Mouse (Mus musculus): ENCODE measurements around the gene Hnf4a. TPM values are rescaled to one million over a fixed set of nuclear protein-coding genes. Genes with fewer than 3 reads are reported as not detected.

The Hnf4a gene
- polyA plus RNA-seq, 1 experiment from 2014 or later = 0.77 TPM

- H3K9ac ChIP-seq (ENCODE audit: low read length) = no peak overlapping the region
- no peak overlapping the region for H3K4me2 ChIP-seq (ENCODE audit: low read depth, low read length)
- 66% methylated on average over 8 of the region's 8 CpGs for WGBS
- ATAC-seq (replicated peaks; ENCODE audit: extremely low read depth, insufficient read depth, low FRiP score) = no peak
- H3K27me3 ChIP-seq (ENCODE audit: control insufficient read depth, insufficient read depth, low read length) = peaks cover 2% of the 10 kb centered on the region
- H3K36me3 ChIP-seq (ENCODE audit: control insufficient read depth, insufficient read depth) = no peaks in the 10 kb centered on the region
- H3K4me1 ChIP-seq (ENCODE audit: control insufficient read depth, insufficient read depth, low read length) = no peaks in the 10 kb centered on the region
- no peak overlapping the region for H3K4me3 ChIP-seq (ENCODE audit: low read length)
- H3K27ac ChIP-seq (ENCODE audit: low read length) = no peak overlapping the region
- H3K9me3 ChIP-seq (replicated peaks; ENCODE audit: control insufficient read depth, low read length) = no peaks in the 10 kb centered on the region
These were observed 45.9 kb downstream of the Hnf4a start for GRCm38 (mm10) chr2:163552518-163552929.

GRCm38 (mm10) chr2:163554425-163554982 lies 47.9 kb downstream of the Hnf4a start:
- H3K9me3 ChIP-seq (replicated peaks; ENCODE audit: control insufficient read depth, low read length) = no peaks in the 10 kb centered on the region
- peaks cover 6% of the 10 kb centered on the region for H3K27me3 ChIP-seq (ENCODE audit: control insufficient read depth, insufficient read depth, low read length)
- H3K4me2 ChIP-seq (ENCODE audit: low read depth, low read length) = no peak overlapping the region
- H3K36me3 ChIP-seq (ENCODE audit: control insufficient read depth, insufficient read depth) = no peaks in the 10 kb centered on the region
- no peak for ATAC-seq (replicated peaks; ENCODE audit: extremely low read depth, insufficient read depth, low FRiP score)
- no peaks in the 10 kb centered on the region for H3K4me1 ChIP-seq (ENCODE audit: control insufficient read depth, insufficient read depth, low read length)
- no peak overlapping the region for H3K27ac ChIP-seq (ENCODE audit: low read length)
- no peak overlapping the region for H3K9ac ChIP-seq (ENCODE audit: low read length)
- no peak overlapping the region for H3K4me3 ChIP-seq (ENCODE audit: low read length)
- 70% methylated on average over 4 of the region's 4 CpGs for WGBS

GRCm38 (mm10) chr2:163554996-163555395 lies 48.4 kb downstream of the Hnf4a start:
- Histone ChIP-seq H3K4me3 (ENCODE audit: low read length) (no peak overlapping the region), H3K36me3 (ENCODE audit: control insufficient read depth, insufficient read depth) (no peaks in the 10 kb centered on the region), H3K4me1 (ENCODE audit: control insufficient read depth, insufficient read depth, low read length) (no peaks in the 10 kb centered on the region), H3K9ac (ENCODE audit: low read length) (no peak overlapping the region), H3K9me3 (replicated peaks; ENCODE audit: control insufficient read depth, low read length) (no peaks in the 10 kb centered on the region), H3K4me2 (ENCODE audit: low read depth, low read length) (no peak overlapping the region), H3K27ac (ENCODE audit: low read length) (no peak overlapping the region), H3K27me3 (ENCODE audit: control insufficient read depth, insufficient read depth, low read length) (peaks cover 6% of the 10 kb centered on the region)
- 54% methylated on average over 6 of the region's 6 CpGs for WGBS
- no peak for ATAC-seq (replicated peaks; ENCODE audit: extremely low read depth, insufficient read depth, low FRiP score)

GRCm38 (mm10) chr2:163555417-163555816 lies 48.8 kb downstream of the Hnf4a start:
- H3K4me2 ChIP-seq (ENCODE audit: low read depth, low read length) = no peak overlapping the region
- no peak overlapping the region for H3K9ac ChIP-seq (ENCODE audit: low read length)
- H3K36me3 ChIP-seq (ENCODE audit: control insufficient read depth, insufficient read depth) = no peaks in the 10 kb centered on the region
- WGBS = 17% methylated on average over 13 of the region's 13 CpGs
- no peak for ATAC-seq (replicated peaks; ENCODE audit: extremely low read depth, insufficient read depth, low FRiP score)
- no peaks in the 10 kb centered on the region for H3K9me3 ChIP-seq (replicated peaks; ENCODE audit: control insufficient read depth, low read length)
- no peaks in the 10 kb centered on the region for H3K4me1 ChIP-seq (ENCODE audit: control insufficient read depth, insufficient read depth, low read length)
- peaks cover 10% of the 10 kb centered on the region for H3K27me3 ChIP-seq (ENCODE audit: control insufficient read depth, insufficient read depth, low read length)
- no peak overlapping the region for H3K4me3 ChIP-seq (ENCODE audit: low read length)
- no peak overlapping the region for H3K27ac ChIP-seq (ENCODE audit: low read length)

- H3K4me2 ChIP-seq (ENCODE audit: low read depth, low read length) = no peak overlapping the region
- no peak overlapping the region for H3K9ac ChIP-seq (ENCODE audit: low read length)
- H3K36me3 ChIP-seq (ENCODE audit: control insufficient read depth, insufficient read depth) = no peaks in the 10 kb centered on the region
- no peak for ATAC-seq (replicated peaks; ENCODE audit: extremely low read depth, insufficient read depth, low FRiP score)
- H3K9me3 ChIP-seq (replicated peaks; ENCODE audit: control insufficient read depth, low read length) = no peaks in the 10 kb centered on the region
- H3K27me3 ChIP-seq (ENCODE audit: control insufficient read depth, insufficient read depth, low read length) = peaks cover 13% of the 10 kb centered on the region
- H3K4me1 ChIP-seq (ENCODE audit: control insufficient read depth, insufficient read depth, low read length) = no peaks in the 10 kb centered on the region
- no peak overlapping the region for H3K27ac ChIP-seq (ENCODE audit: low read length)
- 55% methylated on average over 1 of the region's 1 CpGs for WGBS
- no peak overlapping the region for H3K4me3 ChIP-seq (ENCODE audit: low read length)
These were observed 51.9 kb downstream of the Hnf4a start for GRCm38 (mm10) chr2:163558548-163558947.

- H3K27me3 ChIP-seq (ENCODE audit: control insufficient read depth, insufficient read depth, low read length) = peaks cover 13% of the 10 kb centered on the region
- H3K27ac ChIP-seq (ENCODE audit: low read length) = no peak overlapping the region
- no peak overlapping the region for H3K9ac ChIP-seq (ENCODE audit: low read length)
- WGBS = 22% methylated on average over 5 of the region's 5 CpGs
- H3K4me3 ChIP-seq (ENCODE audit: low read length) = no peak overlapping the region
- no peak for ATAC-seq (replicated peaks; ENCODE audit: extremely low read depth, insufficient read depth, low FRiP score)
- H3K9me3 ChIP-seq (replicated peaks; ENCODE audit: control insufficient read depth, low read length) = no peaks in the 10 kb centered on the region
- H3K36me3 ChIP-seq (ENCODE audit: control insufficient read depth, insufficient read depth) = no peaks in the 10 kb centered on the region
- H3K4me1 ChIP-seq (ENCODE audit: control insufficient read depth, insufficient read depth, low read length) = no peaks in the 10 kb centered on the region
- no peak overlapping the region for H3K4me2 ChIP-seq (ENCODE audit: low read depth, low read length)
These were observed 52.6 kb downstream of the Hnf4a start for GRCm38 (mm10) chr2:163559236-163559635.

GRCm38 (mm10) chr2:163560247-163560646 lies 53.6 kb downstream of the Hnf4a start:
- Histone ChIP-seq H3K4me1 (ENCODE audit: control insufficient read depth, insufficient read depth, low read length) (no peaks in the 10 kb centered on the region), H3K27ac (ENCODE audit: low read length) (no peak overlapping the region), H3K27me3 (ENCODE audit: control insufficient read depth, insufficient read depth, low read length) (peaks cover 19% of the 10 kb centered on the region), H3K36me3 (ENCODE audit: control insufficient read depth, insufficient read depth) (no peaks in the 10 kb centered on the region), H3K9ac (ENCODE audit: low read length) (no peak overlapping the region), H3K9me3 (replicated peaks; ENCODE audit: control insufficient read depth, low read length) (no peaks in the 10 kb centered on the region), H3K4me2 (ENCODE audit: low read depth, low read length) (no peak overlapping the region), H3K4me3 (ENCODE audit: low read length) (no peak overlapping the region)
- no peak for ATAC-seq (replicated peaks; ENCODE audit: extremely low read depth, insufficient read depth, low FRiP score)
- WGBS = 80% methylated on average over 3 of the region's 3 CpGs

GRCm38 (mm10) chr2:163561258-163561948 lies 54.8 kb downstream of the Hnf4a start:
- H3K27ac ChIP-seq (ENCODE audit: low read length) = no peak overlapping the region
- no peak overlapping the region for H3K9ac ChIP-seq (ENCODE audit: low read length)
- H3K4me1 ChIP-seq (ENCODE audit: control insufficient read depth, insufficient read depth, low read length) = no peaks in the 10 kb centered on the region
- WGBS = 66% methylated on average over 13 of the region's 13 CpGs
- ATAC-seq (replicated peaks; ENCODE audit: extremely low read depth, insufficient read depth, low FRiP score) = no peak
- no peaks in the 10 kb centered on the region for H3K9me3 ChIP-seq (replicated peaks; ENCODE audit: control insufficient read depth, low read length)
- no peak overlapping the region for H3K4me3 ChIP-seq (ENCODE audit: low read length)
- no peaks in the 10 kb centered on the region for H3K36me3 ChIP-seq (ENCODE audit: control insufficient read depth, insufficient read depth)
- no peak overlapping the region for H3K4me2 ChIP-seq (ENCODE audit: low read depth, low read length)
- H3K27me3 ChIP-seq (ENCODE audit: control insufficient read depth, insufficient read depth, low read length) = peaks cover 19% of the 10 kb centered on the region

GRCm38 (mm10) chr2:163564646-163565045 lies 58.0 kb downstream of the Hnf4a start:
- Histone ChIP-seq H3K9me3 (replicated peaks; ENCODE audit: control insufficient read depth, low read length) (no peaks in the 10 kb centered on the region), H3K27me3 (ENCODE audit: control insufficient read depth, insufficient read depth, low read length) (peaks cover 15% of the 10 kb centered on the region), H3K9ac (ENCODE audit: low read length) (no peak overlapping the region), H3K27ac (ENCODE audit: low read length) (no peak overlapping the region), H3K4me1 (ENCODE audit: control insufficient read depth, insufficient read depth, low read length) (no peaks in the 10 kb centered on the region), H3K4me3 (ENCODE audit: low read length) (no peak overlapping the region), H3K4me2 (ENCODE audit: low read depth, low read length) (no peak overlapping the region), H3K36me3 (ENCODE audit: control insufficient read depth, insufficient read depth) (no peaks in the 10 kb centered on the region)
- 19% methylated on average over 8 of the region's 8 CpGs for WGBS
- ATAC-seq (replicated peaks; ENCODE audit: extremely low read depth, insufficient read depth, low FRiP score) = no peak

Measured in heart, embryonic 16.5 days (tissue).